Mouse (Mus musculus): ENCODE measurements around the gene Mt3. TPM values are rescaled to one million over a fixed set of nuclear protein-coding genes. Genes with fewer than 3 reads are reported as not detected.
"Not testable (repeated sequence)": the region's sequence is repeated elsewhere in the genome, so short reads cannot be mapped to it uniquely, and the experiment has no call there.

Mt3 gene
- polyA plus RNA-seq, 1 experiment, result 1,778 TPM

GRCm38 (mm10) chr8:94121625-94122024 lies 30.8 kb upstream of the Mt3 start:
- Histone ChIP-seq H3K4me1 (ENCODE audit: control insufficient read depth, insufficient read depth, low read length) (peaks cover 2% of the 10 kb centered on the region; the same call in 1 of the 2 replicates), H3K27ac (ENCODE audit: insufficient read depth, low read length) (no peak overlapping the region; the same call in 1 of the 2 replicates), H3K4me3 (ENCODE audit: insufficient read depth, low read length) (no peak overlapping the region)
- no peak for TF ChIP-seq POLR2A (IDR thresholded peaks at IDR 0.05; ENCODE audit: extremely low read depth, insufficient read depth, low read length)
- TF ChIP-seq CTCF (IDR thresholded peaks at IDR 0.05; ENCODE audit: extremely low read depth, insufficient read depth, low read length), result no peak

- Histone ChIP-seq H3K4me3 (ENCODE audit: insufficient read depth, low read length) (no peak overlapping the region), H3K27ac (ENCODE audit: insufficient read depth, low read length) (peak overlapping the region; percentile 16; the same call in 1 of the 2 replicates), H3K4me1 (ENCODE audit: control insufficient read depth, insufficient read depth, low read length) (peaks cover 2% of the 10 kb centered on the region; the same call in 1 of the 2 replicates)
- TF ChIP-seq CTCF (IDR thresholded peaks at IDR 0.05; ENCODE audit: extremely low read depth, insufficient read depth, low read length), result no peak
- no peak for TF ChIP-seq POLR2A (IDR thresholded peaks at IDR 0.05; ENCODE audit: extremely low read depth, insufficient read depth, low read length)
Observed at GRCm38 (mm10) chr8:94122711-94123468, 29.5 kb upstream of the Mt3 start.

DNA sequence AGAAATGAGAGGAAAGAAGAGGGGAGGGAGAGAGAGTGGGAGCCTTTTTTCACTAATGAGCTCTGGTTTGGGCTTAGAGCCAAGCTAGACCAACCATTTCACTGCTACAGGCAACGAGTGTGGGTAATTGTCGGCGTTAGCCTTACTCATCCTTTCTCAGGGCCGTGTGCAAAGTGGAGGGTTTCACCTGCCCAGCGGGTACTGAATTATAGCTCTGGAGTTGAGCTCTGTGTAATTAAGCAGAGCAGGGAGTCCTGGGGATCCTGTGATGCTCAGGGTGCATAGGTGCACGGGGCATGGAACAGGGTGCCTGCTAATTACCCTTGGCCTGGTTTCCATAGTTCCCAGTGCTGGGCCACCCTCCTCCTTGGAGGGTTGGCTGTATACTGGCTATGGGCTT lies 24.7 kb upstream of the Mt3 start:
- Histone ChIP-seq H3K27ac (ENCODE audit: insufficient read depth, low read length) (no peak overlapping the region), H3K4me3 (ENCODE audit: insufficient read depth, low read length) (no peak overlapping the region), H3K4me1 (ENCODE audit: control insufficient read depth, insufficient read depth, low read length) (peaks cover 3% of the 10 kb centered on the region; the same call in 1 of the 2 replicates)
- TF ChIP-seq POLR2A (IDR thresholded peaks at IDR 0.05; ENCODE audit: extremely low read depth, insufficient read depth, low read length) (no peak), CTCF (IDR thresholded peaks at IDR 0.05; ENCODE audit: extremely low read depth, insufficient read depth, low read length) (no peak)

DNA sequence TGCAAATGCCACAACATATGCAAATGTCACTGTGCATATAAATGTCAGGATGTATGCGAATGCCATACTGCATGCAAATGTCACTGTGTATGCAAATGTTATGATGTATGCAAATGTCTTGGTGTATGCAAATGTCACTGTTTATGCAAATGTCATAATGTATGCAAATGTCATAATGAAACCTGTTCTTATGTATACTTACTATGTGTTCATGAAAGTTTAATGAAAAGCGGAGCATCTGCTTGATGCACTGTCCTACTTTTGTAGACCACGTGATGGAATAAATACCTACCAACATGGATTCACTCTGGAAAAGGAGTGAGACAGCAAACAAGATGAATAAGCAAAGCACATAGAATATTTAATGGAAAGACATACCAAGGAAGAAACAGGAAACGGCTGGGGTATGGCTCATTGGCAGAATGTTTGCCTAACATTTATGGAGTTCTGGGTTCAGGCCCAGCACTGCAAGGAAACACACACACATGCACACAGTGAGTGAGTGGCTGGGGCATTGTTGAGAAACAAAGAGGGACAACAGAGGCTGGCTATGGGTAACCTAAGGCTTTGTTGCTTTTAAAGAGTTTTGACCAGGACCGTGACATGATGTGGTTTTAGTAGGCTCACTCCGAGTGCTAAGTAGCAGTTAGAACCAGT lies 23.1 kb upstream of the Mt3 start:
- no peak overlapping the region for H3K4me3 ChIP-seq (ENCODE audit: insufficient read depth, low read length)
- H3K4me1 ChIP-seq (ENCODE audit: control insufficient read depth, insufficient read depth, low read length), result peaks cover 3% of the 10 kb centered on the region; the same call in 1 of the 2 replicates
- TF ChIP-seq CTCF (IDR thresholded peaks at IDR 0.05; ENCODE audit: extremely low read depth, insufficient read depth, low read length) (no peak), POLR2A (IDR thresholded peaks at IDR 0.05; ENCODE audit: extremely low read depth, insufficient read depth, low read length) (no peak)
- H3K27ac ChIP-seq (ENCODE audit: insufficient read depth, low read length), result no peak overlapping the region

DNA sequence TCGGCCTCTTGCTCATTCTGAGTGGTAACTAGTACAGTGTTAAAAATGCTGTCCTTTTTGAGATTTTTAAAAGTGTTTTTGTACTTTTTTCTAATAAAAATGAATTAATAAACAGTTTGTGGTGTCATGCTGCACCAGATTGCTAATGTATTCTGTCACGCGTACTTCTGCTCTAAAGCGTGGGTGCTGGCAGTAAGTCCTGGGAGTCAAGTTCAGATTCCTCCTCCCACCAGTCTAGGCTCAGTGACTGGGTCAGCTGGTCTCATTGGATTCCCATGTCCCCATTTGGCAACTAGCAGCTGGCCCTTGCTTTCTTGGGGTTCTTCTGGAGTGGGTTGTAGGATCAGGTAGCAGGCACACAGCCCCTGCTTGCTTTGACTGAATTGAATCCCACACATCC lies 22.3 kb upstream of the Mt3 start:
- TF ChIP-seq POLR2A (IDR thresholded peaks at IDR 0.05; ENCODE audit: extremely low read depth, insufficient read depth, low read length) (no peak), CTCF (IDR thresholded peaks at IDR 0.05; ENCODE audit: extremely low read depth, insufficient read depth, low read length) (no peak)
- Histone ChIP-seq H3K4me3 (ENCODE audit: insufficient read depth, low read length) (no peak overlapping the region), H3K27ac (ENCODE audit: insufficient read depth, low read length) (no peak overlapping the region), H3K4me1 (ENCODE audit: control insufficient read depth, insufficient read depth, low read length) (peaks cover 3% of the 10 kb centered on the region; the same call in 1 of the 2 replicates)

DNA sequence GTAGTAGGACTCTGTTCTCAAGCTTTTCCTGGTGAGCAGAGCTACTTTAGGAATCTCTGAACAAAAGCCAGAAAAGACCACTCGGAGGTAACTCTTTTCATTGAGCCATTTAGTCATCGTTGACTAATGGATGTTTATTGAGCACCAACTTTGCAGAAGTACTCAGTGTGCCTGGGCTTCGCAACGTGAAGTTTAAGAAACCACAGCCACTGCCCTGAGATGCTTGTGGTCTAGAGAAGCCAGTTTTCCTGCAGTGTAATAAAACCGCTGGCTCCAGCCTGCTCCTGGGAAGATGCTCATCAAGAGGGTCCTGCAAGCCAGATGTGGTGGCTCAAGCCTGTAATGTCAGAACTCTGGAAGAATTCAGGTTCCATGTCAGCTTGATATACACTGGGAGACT lies 20.3 kb upstream of the Mt3 start:
- no peak for TF ChIP-seq POLR2A (IDR thresholded peaks at IDR 0.05; ENCODE audit: extremely low read depth, insufficient read depth, low read length)
- TF ChIP-seq CTCF (IDR thresholded peaks at IDR 0.05; ENCODE audit: extremely low read depth, insufficient read depth, low read length), result no peak

GRCm38 (mm10) chr8:94134601-94135000 lies 17.8 kb upstream of the Mt3 start:
- not testable (repeated sequence) for H3K27ac ChIP-seq (ENCODE audit: insufficient read depth, low read length); H3K4me3 ChIP-seq (ENCODE audit: insufficient read depth, low read length); H3K4me1 ChIP-seq (ENCODE audit: control insufficient read depth, insufficient read depth, low read length)

More for the DNA sequence above, 20.3 kb upstream of the Mt3 start:
- Histone ChIP-seq H3K27ac (ENCODE audit: insufficient read depth, low read length) (no peak overlapping the region), H3K4me3 (ENCODE audit: insufficient read depth, low read length) (no peak overlapping the region), H3K4me1 (ENCODE audit: control insufficient read depth, insufficient read depth, low read length) (peaks cover 3% of the 10 kb centered on the region; the same call in 1 of the 2 replicates)

GRCm38 (mm10) chr8:94135556-94135955 lies 16.9 kb upstream of the Mt3 start:
- Histone ChIP-seq H3K4me1 (ENCODE audit: control insufficient read depth, insufficient read depth, low read length) (no peaks in the 10 kb centered on the region), H3K4me3 (ENCODE audit: insufficient read depth, low read length) (no peak overlapping the region), H3K27ac (ENCODE audit: insufficient read depth, low read length) (no peak overlapping the region)
- TF ChIP-seq CTCF (IDR thresholded peaks at IDR 0.05; ENCODE audit: extremely low read depth, insufficient read depth, low read length) (no peak), POLR2A (IDR thresholded peaks at IDR 0.05; ENCODE audit: extremely low read depth, insufficient read depth, low read length) (no peak)

DNA sequence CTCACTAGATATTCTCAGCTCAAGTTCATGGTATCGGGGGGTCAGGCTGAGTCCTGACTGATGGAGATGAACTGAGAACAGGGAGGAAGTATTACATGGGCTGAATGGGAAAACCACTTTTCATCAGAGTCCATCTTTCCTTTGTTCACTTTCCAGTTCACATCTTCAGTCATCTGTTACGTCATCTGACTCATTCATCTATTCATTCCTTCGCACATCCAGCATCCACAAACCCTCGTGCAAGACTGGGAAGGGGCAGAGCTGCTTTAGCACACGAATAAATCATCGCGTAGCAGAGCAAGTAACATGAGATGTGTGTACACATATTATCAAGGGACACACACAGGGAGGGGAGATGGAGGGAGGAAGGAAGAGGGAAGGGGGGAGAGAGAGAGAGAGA lies 16.2 kb upstream of the Mt3 start:
- H3K27ac ChIP-seq (ENCODE audit: insufficient read depth, low read length), result no peak overlapping the region
- H3K4me1 ChIP-seq (ENCODE audit: control insufficient read depth, insufficient read depth, low read length), result no peaks in the 10 kb centered on the region
- TF ChIP-seq CTCF (IDR thresholded peaks at IDR 0.05; ENCODE audit: extremely low read depth, insufficient read depth, low read length), result no peak
- TF ChIP-seq POLR2A (IDR thresholded peaks at IDR 0.05; ENCODE audit: extremely low read depth, insufficient read depth, low read length), result no peak
- no peak overlapping the region for H3K4me3 ChIP-seq (ENCODE audit: insufficient read depth, low read length)

DNA sequence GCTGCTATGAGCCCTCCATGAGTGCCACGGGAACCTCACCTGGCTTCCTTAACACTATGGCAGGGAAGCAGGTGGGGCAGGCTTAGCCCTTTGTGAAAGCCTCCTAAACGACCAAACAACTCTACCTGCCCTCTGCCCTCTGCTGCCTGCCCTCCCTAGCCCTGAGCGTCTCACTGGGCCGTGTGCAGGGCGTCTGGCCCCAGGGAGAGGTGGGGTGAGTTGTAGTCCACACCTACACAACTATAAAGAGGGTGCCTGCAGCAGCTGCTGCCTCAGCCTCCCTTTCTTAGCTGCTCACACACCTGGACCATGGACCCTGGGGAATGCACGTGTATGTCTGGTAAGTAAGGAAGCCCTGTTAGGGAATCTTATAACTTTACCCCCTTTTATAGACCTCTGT lies 15.5 kb upstream of the Mt3 start, which contains the start of gene Mt4:
Gene Mt4 (plus strand): TSS at position 265 of the 400 bp plus-strand sequence.
- H3K4me1 ChIP-seq (ENCODE audit: control insufficient read depth, insufficient read depth, low read length), result no peaks in the 10 kb centered on the region
- H3K4me3 ChIP-seq (ENCODE audit: insufficient read depth, low read length), result no peak within 1 kb of the TSS
- no peak within 1 kb of the TSS for H3K27ac ChIP-seq (ENCODE audit: insufficient read depth, low read length)
- TF ChIP-seq CTCF (IDR thresholded peaks at IDR 0.05; ENCODE audit: extremely low read depth, insufficient read depth, low read length), result no peak
- no peak for TF ChIP-seq POLR2A (IDR thresholded peaks at IDR 0.05; ENCODE audit: extremely low read depth, insufficient read depth, low read length)

All from cortical plate, adult 2 months (tissue).